Mouse (Mus musculus): Measurements from ENCODE around the gene Rnf207. TPM values are rescaled to one million over a fixed set of nuclear protein-coding genes. Genes with fewer than 3 reads are reported as not detected.
A peak's percentile ranks its signal among the peaks of the same experiment; 100 is the strongest.

Gene Rnf207
- polyA plus RNA-seq, 1 experiment = 2.1 TPM

GRCm38 (mm10) chr4:152340584-152341284 lies 21.9 kb upstream of the Rnf207 start:
- 41% methylated on average over 15 of the region's 15 CpGs for WGBS
- Histone ChIP-seq H3K4me3 (ENCODE audit: low read depth, low read length) (no peak overlapping the region), H3K4me1 (ENCODE audit: control insufficient read depth, insufficient read depth, insufficient read length, low read length) (peaks cover 19% of the 10 kb centered on the region), H3K36me3 (ENCODE audit: control insufficient read depth, insufficient read depth, low read length) (no peaks in the 10 kb centered on the region), H3K27me3 (ENCODE audit: control insufficient read depth, insufficient read depth, low read length) (peaks cover 23% of the 10 kb centered on the region), H3K27ac (ENCODE audit: insufficient read depth, low read depth, low read length) (no peak overlapping the region)
- no peak for TF ChIP-seq CTCF (IDR thresholded peaks at IDR 0.05; ENCODE audit: extremely low read depth, insufficient read length, insufficient replicate concordance, low read depth, low read length)
- TF ChIP-seq POLR2A (IDR thresholded peaks at IDR 0.05; ENCODE audit: low read depth, low read length) = no peak

- no peak for TF ChIP-seq POLR2A (IDR thresholded peaks at IDR 0.05; ENCODE audit: low read depth, low read length)
- TF ChIP-seq CTCF (IDR thresholded peaks at IDR 0.05; ENCODE audit: extremely low read depth, insufficient read length, insufficient replicate concordance, low read depth, low read length) = no peak
- H3K36me3 ChIP-seq (ENCODE audit: control insufficient read depth, insufficient read depth, low read length) = peaks cover 1% of the 10 kb centered on the region; the same call in 1 of the 2 replicates
- 0 out of 2 replicates have a peak overlapping the region, but pooled peaks have one; percentile 4 for H3K4me3 ChIP-seq (ENCODE audit: low read depth, low read length)
- no peak overlapping the region for H3K27ac ChIP-seq (ENCODE audit: insufficient read depth, low read depth, low read length)
- peaks cover 9% of the 10 kb centered on the region for H3K4me1 ChIP-seq (ENCODE audit: control insufficient read depth, insufficient read depth, insufficient read length, low read length)
- H3K27me3 ChIP-seq (ENCODE audit: control insufficient read depth, insufficient read depth, low read length) = peaks cover 23% of the 10 kb centered on the region
- WGBS = 8% methylated on average over 21 of the region's 26 CpGs
Measured at GRCm38 (mm10) chr4:152339293-152339790, 20.5 kb upstream of the Rnf207 start.

- Histone ChIP-seq H3K4me3 (ENCODE audit: low read depth, low read length) (peak within 1 kb of the TSS; percentile 41), H3K4me1 (ENCODE audit: control insufficient read depth, insufficient read depth, insufficient read length, low read length) (peaks cover 3% of the 10 kb centered on the region), H3K27me3 (ENCODE audit: control insufficient read depth, insufficient read depth, low read length) (peaks cover 23% of the 10 kb centered on the region), H3K36me3 (ENCODE audit: control insufficient read depth, insufficient read depth, low read length) (peaks cover 5% of the 10 kb centered on the region; the same call in 1 of the 2 replicates), H3K27ac (ENCODE audit: insufficient read depth, low read depth, low read length) (no peak within 1 kb of the TSS)
- TF ChIP-seq CTCF (IDR thresholded peaks at IDR 0.05; ENCODE audit: extremely low read depth, insufficient read length, insufficient replicate concordance, low read depth, low read length) (no peak), POLR2A (IDR thresholded peaks at IDR 0.05; ENCODE audit: low read depth, low read length) (no peak)
- 2% methylated on average over 107 of the region's 120 CpGs for WGBS
Measured at GRCm38 (mm10) chr4:152338419-152339292, 19.9 kb upstream of the Rnf207 start, which contains the start of gene Chd5. Gene Chd5, plus strand, starts transcription at chr4:152338651.

GRCm38 (mm10) chr4:152337772-152338171 lies 19.0 kb upstream of the Rnf207 start:
- peaks cover 23% of the 10 kb centered on the region for H3K27me3 ChIP-seq (ENCODE audit: control insufficient read depth, insufficient read depth, low read length)
- peaks cover 2% of the 10 kb centered on the region; the same call in 1 of the 2 replicates for H3K4me1 ChIP-seq (ENCODE audit: control insufficient read depth, insufficient read depth, insufficient read length, low read length)
- no peak overlapping the region for H3K4me3 ChIP-seq (ENCODE audit: low read depth, low read length)
- TF ChIP-seq POLR2A (IDR thresholded peaks at IDR 0.05; ENCODE audit: low read depth, low read length) = no peak
- 43% methylated on average over 6 of the region's 6 CpGs for WGBS
- H3K27ac ChIP-seq (ENCODE audit: insufficient read depth, low read depth, low read length) = no peak overlapping the region
- H3K36me3 ChIP-seq (ENCODE audit: control insufficient read depth, insufficient read depth, low read length) = peaks cover 9% of the 10 kb centered on the region

GRCm38 (mm10) chr4:152333587-152333986 lies 14.8 kb upstream of the Rnf207 start:
- WGBS = 95% methylated on average over 12 of the region's 12 CpGs
- Histone ChIP-seq H3K36me3 (ENCODE audit: control insufficient read depth, insufficient read depth, low read length) (peaks cover 47% of the 10 kb centered on the region), H3K27ac (ENCODE audit: insufficient read depth, low read depth, low read length) (no peak overlapping the region), H3K4me3 (ENCODE audit: low read depth, low read length) (no peak overlapping the region), H3K4me1 (ENCODE audit: control insufficient read depth, insufficient read depth, insufficient read length, low read length) (no peaks in the 10 kb centered on the region), H3K27me3 (ENCODE audit: control insufficient read depth, insufficient read depth, low read length) (peaks cover 6% of the 10 kb centered on the region)
- TF ChIP-seq POLR2A (IDR thresholded peaks at IDR 0.05; ENCODE audit: low read depth, low read length) = no peak
- no peak for TF ChIP-seq CTCF (IDR thresholded peaks at IDR 0.05; ENCODE audit: extremely low read depth, insufficient read length, insufficient replicate concordance, low read depth, low read length)

GRCm38 (mm10) chr4:152332952-152333351 lies 14.2 kb upstream of the Rnf207 start:
- H3K4me1 ChIP-seq (ENCODE audit: control insufficient read depth, insufficient read depth, insufficient read length, low read length) = no peaks in the 10 kb centered on the region
- TF ChIP-seq POLR2A (IDR thresholded peaks at IDR 0.05; ENCODE audit: low read depth, low read length) (no peak; the same call in 1 of the 2 replicates), CTCF (IDR thresholded peaks at IDR 0.05; ENCODE audit: extremely low read depth, insufficient read length, insufficient replicate concordance, low read depth, low read length) (peak; percentile 99)
- H3K27ac ChIP-seq (ENCODE audit: insufficient read depth, low read depth, low read length) = no peak overlapping the region
- H3K4me3 ChIP-seq (ENCODE audit: low read depth, low read length) = no peak overlapping the region
- H3K27me3 ChIP-seq (ENCODE audit: control insufficient read depth, insufficient read depth, low read length) = no peaks in the 10 kb centered on the region
- WGBS = 10% methylated on average over 2 of the region's 2 CpGs
- peaks cover 49% of the 10 kb centered on the region for H3K36me3 ChIP-seq (ENCODE audit: control insufficient read depth, insufficient read depth, low read length)

GRCm38 (mm10) chr4:152328691-152329090 lies 9.9 kb upstream of the Rnf207 start:
- 64% methylated on average over 6 of the region's 6 CpGs for WGBS
- H3K36me3 ChIP-seq (ENCODE audit: control insufficient read depth, insufficient read depth, low read length) = peaks cover 45% of the 10 kb centered on the region
- H3K4me3 ChIP-seq (ENCODE audit: low read depth, low read length) = no peak overlapping the region

More at GRCm38 (mm10) chr4:152328691-152329090, 9.9 kb upstream of the Rnf207 start:
- Histone ChIP-seq H3K27ac (ENCODE audit: insufficient read depth, low read depth, low read length) (no peak overlapping the region), H3K27me3 (ENCODE audit: control insufficient read depth, insufficient read depth, low read length) (no peaks in the 10 kb centered on the region), H3K4me1 (ENCODE audit: control insufficient read depth, insufficient read depth, insufficient read length, low read length) (peaks cover 5% of the 10 kb centered on the region; the same call in 1 of the 2 replicates)
- TF ChIP-seq CTCF (IDR thresholded peaks at IDR 0.05; ENCODE audit: extremely low read depth, insufficient read length, insufficient replicate concordance, low read depth, low read length) = peak; percentile 43; the same call in 1 of the 2 replicates
- no peak for TF ChIP-seq POLR2A (IDR thresholded peaks at IDR 0.05; ENCODE audit: low read depth, low read length)
